Mouse (Mus musculus) fat pad, adult 2 months (tissue): ENCODE measurements around the gene Slc27a3.
"Not testable (repeated sequence)": the region's sequence is repeated elsewhere in the genome, so short reads cannot be mapped to it uniquely, and the experiment has no call there.

Source experiments
- DNase-seq: peaks from one replicate; pipeline ENCODE4 v3.0.0-alpha.2; 2011; ENCODE audit warnings: low read depth, low spot score; ENCODE audit errors: extremely low read depth

The Slc27a3 gene

GRCm38 (mm10) chr3:90347847-90348246 lies 41.9 kb downstream of the Slc27a3 start:
- no peak for DNase-seq

DNA sequence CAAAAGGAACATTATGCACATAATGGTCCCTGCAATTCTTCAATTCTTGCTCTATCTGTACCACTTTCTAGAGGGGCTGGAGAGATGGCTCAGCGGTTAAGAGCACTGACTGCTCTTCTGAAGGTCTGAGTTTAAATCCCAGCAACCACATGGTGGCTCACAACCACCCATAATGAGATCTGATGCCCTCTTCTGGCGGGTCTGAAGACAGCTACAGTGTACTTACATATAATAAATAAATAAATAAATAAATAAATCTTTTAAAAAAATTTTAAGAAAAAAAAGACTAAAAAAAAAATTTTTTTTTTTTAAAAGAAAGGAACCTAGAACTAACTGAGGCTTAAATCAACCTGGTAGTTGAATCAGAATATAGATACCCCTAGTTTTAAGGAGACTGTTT lies 46.9 kb downstream of the Slc27a3 start:
- not testable (repeated sequence) for DNase-seq

- DNase-seq, result no peak
Measured at GRCm38 (mm10) chr3:90340177-90340576, 49.6 kb downstream of the Slc27a3 start.

GRCm38 (mm10) chr3:90338190-90338589 lies 51.5 kb downstream of the Slc27a3 start:
- no peak for DNase-seq

DNA sequence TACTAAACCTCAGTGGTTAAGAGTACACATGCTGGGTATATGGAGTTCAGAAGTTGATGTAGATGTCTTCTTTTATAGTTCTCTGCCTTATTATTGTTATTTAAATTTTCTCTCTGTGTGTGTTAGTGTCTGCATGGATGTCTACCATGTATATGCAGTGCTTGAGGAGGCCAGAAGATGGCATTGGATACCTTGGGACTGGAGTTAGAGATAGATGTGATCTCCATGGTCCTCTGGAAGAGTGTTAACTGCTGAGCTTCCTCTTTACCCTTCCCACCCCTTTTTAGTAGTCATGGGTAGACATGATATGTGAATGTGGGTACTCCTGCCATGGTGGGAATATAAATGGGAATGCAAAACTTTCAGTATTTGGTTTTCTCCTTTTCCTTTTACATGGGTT lies 54.2 kb downstream of the Slc27a3 start:
- no peak for DNase-seq
